Mouse (Mus musculus) large intestine, adult 2 months (tissue): Measurements from ENCODE around the gene Def8. TPM values are rescaled to one million over a fixed set of nuclear protein-coding genes. Genes with fewer than 3 reads are reported as not detected.
"Not testable (repeated sequence)": the region's sequence is repeated elsewhere in the genome, so short reads cannot be mapped to it uniquely, and the experiment has no call there.

Source experiments
- DNase-seq: peaks from one replicate; pipeline ENCODE4 v3.0.0-alpha.2; 2012; ENCODE audit warnings: low read depth, low spot score
- WGBS: fragments of 180-500 bp; shearing (Covaris S2); methylation state at CpG from one replicate; pipeline ENCODE4 v1.1.7; 2018; 5-methylcytosine and 5-hydroxymethylcytosine counted together
- polyA plus RNA-seq: library from polyadenylated mRNA; depleted of rRNA; stranded (reverse); fragments of >200 nt; gene quantifications from 2 replicates; pipeline ENCODE4 v1.2.3, GENCODE M21; 2012

Def8 gene
- polyA plus RNA-seq, 1 experiment: 13.5 TPM

GRCm38 (mm10) chr8:123411781-123412327 is 11.5 kb upstream of the Def8 start:
- WGBS: 14% methylated on average over 16 of the region's 16 CpGs
- DNase-seq: no peak

- 8% methylated on average over 12 of the region's 12 CpGs for WGBS
- DNase-seq: no peak
Measured at GRCm38 (mm10) chr8:123412560-123413170, 10.7 kb upstream of the Def8 start.

GRCm38 (mm10) chr8:123414255-123414654 is 9.1 kb upstream of the Def8 start:
- WGBS: 13% methylated on average over 9 of the region's 9 CpGs
- no peak for DNase-seq

GRCm38 (mm10) chr8:123414997-123415696 is 8.2 kb upstream of the Def8 start:
- DNase-seq: not testable (repeated sequence)
- 79% methylated on average over 5 of the region's 5 CpGs for WGBS

GRCm38 (mm10) chr8:123415967-123416943 is 7.1 kb upstream of the Def8 start:
- DNase-seq: no peak
- 84% methylated on average over 8 of the region's 8 CpGs for WGBS

- WGBS: 61% methylated on average over 8 of the region's 8 CpGs
- DNase-seq: no peak
Measured at GRCm38 (mm10) chr8:123416944-123417555, 6.3 kb upstream of the Def8 start.

GRCm38 (mm10) chr8:123419711-123420110 is 3.6 kb upstream of the Def8 start:
- 81% methylated on average over 4 of the region's 4 CpGs for WGBS
- no peak for DNase-seq

- DNase-seq: no peak
- WGBS: 91% methylated on average over 34 of the region's 34 CpGs
Measured at GRCm38 (mm10) chr8:123420525-123421281, 2.6 kb upstream of the Def8 start.

GRCm38 (mm10) chr8:123421325-123421724 is 2.0 kb upstream of the Def8 start:
- no peak for DNase-seq
- WGBS: 78% methylated on average over 19 of the region's 19 CpGs

GRCm38 (mm10) chr8:123422056-123422780 is 1.1 kb upstream of the Def8 start:
- 7% methylated on average over 17 of the region's 17 CpGs for WGBS
- DNase-seq: no peak

- WGBS: 17% methylated on average over 3 of the region's 3 CpGs
Measured at GRCm38 (mm10) chr8:123422781-123423159, 557 bp upstream of the Def8 start.

GRCm38 (mm10) chr8:123426511-123427509 is 3.5 kb downstream of the Def8 start:
- DNase-seq: no peak
- WGBS: 96% methylated on average over 27 of the region's 27 CpGs

More at GRCm38 (mm10) chr8:123422781-123423159, 557 bp upstream of the Def8 start:
- DNase-seq: no peak

- DNase-seq: no peak
- WGBS: 97% methylated on average over 24 of the region's 24 CpGs
Measured at GRCm38 (mm10) chr8:123427639-123428275, 4.4 kb downstream of the Def8 start.

GRCm38 (mm10) chr8:123428343-123428893 is 5.1 kb downstream of the Def8 start:
- no peak for DNase-seq
- 98% methylated on average over 29 of the region's 29 CpGs for WGBS

GRCm38 (mm10) chr8:123428939-123429721 is 5.8 kb downstream of the Def8 start:
- WGBS: 96% methylated on average over 23 of the region's 23 CpGs
- no peak for DNase-seq

GRCm38 (mm10) chr8:123429722-123430013 is 6.3 kb downstream of the Def8 start:
- WGBS: 96% methylated on average over 15 of the region's 15 CpGs

More at GRCm38 (mm10) chr8:123429722-123430013, 6.3 kb downstream of the Def8 start:
- DNase-seq: not testable (repeated sequence)
